Mouse (Mus musculus): Measurements from ENCODE around the gene Krt82. TPM values are rescaled to one million over a fixed set of nuclear protein-coding genes. Genes with fewer than 3 reads are reported as not detected.

Krt82 gene
- polyA plus RNA-seq, 1 experiment from 2014 or later: not detected

- DNase-seq (ENCODE audit: low spot score): no peak
- ATAC-seq (replicated peaks; ENCODE audit: low FRiP score): no peak
- no peaks in the 10 kb centered on the region for H3K36me3 ChIP-seq (ENCODE audit: control insufficient read depth, insufficient read depth, low read length)
- no peak within 1 kb of the TSS for H3K4me2 ChIP-seq (ENCODE audit: low read depth, low read length, severe bottlenecking)
- no peak within 1 kb of the TSS for H3K9ac ChIP-seq (ENCODE audit: low read length)
- H3K27me3 ChIP-seq (ENCODE audit: control insufficient read depth, insufficient read depth, low read length): no peaks in the 10 kb centered on the region
- H3K27ac ChIP-seq (ENCODE audit: low read depth, low read length): no peak within 1 kb of the TSS
- 0 out of 2 replicates have a peak, but pooled peaks cover 2% of the 10 kb centered on the region for H3K4me1 ChIP-seq (replicated peaks; ENCODE audit: control insufficient read depth, insufficient read depth, low read length)
- H3K9me3 ChIP-seq (ENCODE audit: control insufficient read depth, low read length): no peaks in the 10 kb centered on the region
- WGBS: 66% methylated on average over 5 of the region's 5 CpGs
- H3K4me3 ChIP-seq (ENCODE audit: low read depth, low read length): no peak within 1 kb of the TSS
Observed at GRCm38 (mm10) chr15:101562850-101563249, 12.4 kb upstream of the Krt82 start, which contains the start of gene Krt90. Gene Krt90 (minus strand): TSS chr15:101562950.

GRCm38 (mm10) chr15:101558034-101558646 lies 7.7 kb upstream of the Krt82 start:
- Histone ChIP-seq H3K27ac (ENCODE audit: low read depth, low read length) (no peak overlapping the region), H3K36me3 (ENCODE audit: control insufficient read depth, insufficient read depth, low read length) (no peaks in the 10 kb centered on the region), H3K27me3 (ENCODE audit: control insufficient read depth, insufficient read depth, low read length) (no peaks in the 10 kb centered on the region), H3K4me2 (ENCODE audit: low read depth, low read length, severe bottlenecking) (0 out of 2 replicates have a peak overlapping the region, but pooled peaks have one; percentile 15), H3K9me3 (ENCODE audit: control insufficient read depth, low read length) (no peaks in the 10 kb centered on the region), H3K9ac (ENCODE audit: low read length) (no peak overlapping the region), H3K4me3 (ENCODE audit: low read depth, low read length) (no peak overlapping the region), H3K4me1 (replicated peaks; ENCODE audit: control insufficient read depth, insufficient read depth, low read length) (peaks cover 5% of the 10 kb centered on the region; the same call in 1 of the 2 replicates)
- WGBS: 5% methylated on average over 7 of the region's 7 CpGs
- peak; percentile 67 for DNase-seq (ENCODE audit: low spot score)
- 0 out of 2 replicates have a peak, but pooled peaks have one; percentile 5 for ATAC-seq (replicated peaks; ENCODE audit: low FRiP score)

GRCm38 (mm10) chr15:101553169-101553568 lies 2.7 kb upstream of the Krt82 start:
- no peaks in the 10 kb centered on the region for H3K9me3 ChIP-seq (ENCODE audit: control insufficient read depth, low read length)
- ATAC-seq (replicated peaks; ENCODE audit: low FRiP score) (peak; percentile 76), DNase-seq (ENCODE audit: low spot score) (peak; percentile 77)
- no peak overlapping the region for H3K4me3 ChIP-seq (ENCODE audit: low read depth, low read length)
- no peaks in the 10 kb centered on the region for H3K36me3 ChIP-seq (ENCODE audit: control insufficient read depth, insufficient read depth, low read length)
- no peak overlapping the region for H3K27ac ChIP-seq (ENCODE audit: low read depth, low read length)
- peaks cover 9% of the 10 kb centered on the region; the same call in 1 of the 2 replicates for H3K4me1 ChIP-seq (replicated peaks; ENCODE audit: control insufficient read depth, insufficient read depth, low read length)
- 0% methylated on average over 11 of the region's 11 CpGs for WGBS
- peak overlapping the region; percentile 35; the same call in 1 of the 2 replicates for H3K4me2 ChIP-seq (ENCODE audit: low read depth, low read length, severe bottlenecking)
- H3K9ac ChIP-seq (ENCODE audit: low read length): no peak overlapping the region
- H3K27me3 ChIP-seq (ENCODE audit: control insufficient read depth, insufficient read depth, low read length): no peaks in the 10 kb centered on the region; the same call in 1 of the 2 replicates

- H3K4me2 ChIP-seq (ENCODE audit: low read depth, low read length, severe bottlenecking): no peak overlapping the region
- no peaks in the 10 kb centered on the region for H3K36me3 ChIP-seq (ENCODE audit: control insufficient read depth, insufficient read depth, low read length)
- WGBS: 88% methylated on average over 8 of the region's 8 CpGs
- DNase-seq (ENCODE audit: low spot score): no peak
- H3K4me1 ChIP-seq (replicated peaks; ENCODE audit: control insufficient read depth, insufficient read depth, low read length): peaks cover 9% of the 10 kb centered on the region; the same call in 1 of the 2 replicates
- no peaks in the 10 kb centered on the region for H3K9me3 ChIP-seq (ENCODE audit: control insufficient read depth, low read length)
- ATAC-seq (replicated peaks; ENCODE audit: low FRiP score): no peak
- no peak overlapping the region for H3K9ac ChIP-seq (ENCODE audit: low read length)
- no peak overlapping the region for H3K27ac ChIP-seq (ENCODE audit: low read depth, low read length)
- H3K27me3 ChIP-seq (ENCODE audit: control insufficient read depth, insufficient read depth, low read length): no peaks in the 10 kb centered on the region; the same call in 1 of the 2 replicates
- no peak overlapping the region for H3K4me3 ChIP-seq (ENCODE audit: low read depth, low read length)
Observed at GRCm38 (mm10) chr15:101552188-101552587, 1.7 kb upstream of the Krt82 start.

GRCm38 (mm10) chr15:101544478-101544877 lies 6.0 kb downstream of the Krt82 start:
- Histone ChIP-seq H3K27me3 (ENCODE audit: control insufficient read depth, insufficient read depth, low read length) (no peaks in the 10 kb centered on the region), H3K9ac (ENCODE audit: low read length) (no peak overlapping the region), H3K4me1 (replicated peaks; ENCODE audit: control insufficient read depth, insufficient read depth, low read length) (no peaks in the 10 kb centered on the region), H3K4me2 (ENCODE audit: low read depth, low read length, severe bottlenecking) (no peak overlapping the region), H3K27ac (ENCODE audit: low read depth, low read length) (no peak overlapping the region), H3K36me3 (ENCODE audit: control insufficient read depth, insufficient read depth, low read length) (no peaks in the 10 kb centered on the region), H3K9me3 (ENCODE audit: control insufficient read depth, low read length) (no peaks in the 10 kb centered on the region), H3K4me3 (ENCODE audit: low read depth, low read length) (no peak overlapping the region)
- no peak for ATAC-seq (replicated peaks; ENCODE audit: low FRiP score)
- DNase-seq (ENCODE audit: low spot score): no peak
- 62% methylated on average over 3 of the region's 3 CpGs for WGBS

GRCm38 (mm10) chr15:101542543-101542942 lies 7.9 kb downstream of the Krt82 start:
- Histone ChIP-seq H3K4me2 (ENCODE audit: low read depth, low read length, severe bottlenecking) (no peak overlapping the region), H3K27me3 (ENCODE audit: control insufficient read depth, insufficient read depth, low read length) (no peaks in the 10 kb centered on the region), H3K9me3 (ENCODE audit: control insufficient read depth, low read length) (no peaks in the 10 kb centered on the region), H3K4me3 (ENCODE audit: low read depth, low read length) (no peak overlapping the region), H3K27ac (ENCODE audit: low read depth, low read length) (no peak overlapping the region), H3K9ac (ENCODE audit: low read length) (no peak overlapping the region), H3K36me3 (ENCODE audit: control insufficient read depth, insufficient read depth, low read length) (no peaks in the 10 kb centered on the region), H3K4me1 (replicated peaks; ENCODE audit: control insufficient read depth, insufficient read depth, low read length) (no peaks in the 10 kb centered on the region)
- WGBS: 51% methylated on average over 9 of the region's 9 CpGs
- ATAC-seq (replicated peaks; ENCODE audit: low FRiP score) (no peak), DNase-seq (ENCODE audit: low spot score) (no peak)

- Histone ChIP-seq H3K4me1 (replicated peaks; ENCODE audit: control insufficient read depth, insufficient read depth, low read length) (no peaks in the 10 kb centered on the region), H3K27ac (ENCODE audit: low read depth, low read length) (no peak overlapping the region), H3K4me2 (ENCODE audit: low read depth, low read length, severe bottlenecking) (no peak overlapping the region), H3K9me3 (ENCODE audit: control insufficient read depth, low read length) (no peaks in the 10 kb centered on the region), H3K27me3 (ENCODE audit: control insufficient read depth, insufficient read depth, low read length) (no peaks in the 10 kb centered on the region), H3K9ac (ENCODE audit: low read length) (no peak overlapping the region), H3K36me3 (ENCODE audit: control insufficient read depth, insufficient read depth, low read length) (no peaks in the 10 kb centered on the region), H3K4me3 (ENCODE audit: low read depth, low read length) (no peak overlapping the region)
- ATAC-seq (replicated peaks; ENCODE audit: low FRiP score) (no peak), DNase-seq (ENCODE audit: low spot score) (no peak)
- WGBS: 64% methylated on average over 4 of the region's 4 CpGs
Observed at GRCm38 (mm10) chr15:101538580-101538900, 11.9 kb downstream of the Krt82 start.

GRCm38 (mm10) chr15:101537864-101538579 lies 12.4 kb downstream of the Krt82 start:
- Histone ChIP-seq H3K4me2 (ENCODE audit: low read depth, low read length, severe bottlenecking) (no peak overlapping the region), H3K27ac (ENCODE audit: low read depth, low read length) (no peak overlapping the region), H3K4me3 (ENCODE audit: low read depth, low read length) (no peak overlapping the region), H3K9ac (ENCODE audit: low read length) (no peak overlapping the region), H3K4me1 (replicated peaks; ENCODE audit: control insufficient read depth, insufficient read depth, low read length) (no peaks in the 10 kb centered on the region), H3K27me3 (ENCODE audit: control insufficient read depth, insufficient read depth, low read length) (no peaks in the 10 kb centered on the region), H3K36me3 (ENCODE audit: control insufficient read depth, insufficient read depth, low read length) (no peaks in the 10 kb centered on the region), H3K9me3 (ENCODE audit: control insufficient read depth, low read length) (no peaks in the 10 kb centered on the region)
- no peak for ATAC-seq (replicated peaks; ENCODE audit: low FRiP score)
- DNase-seq (ENCODE audit: low spot score): no peak
- whole genome bisulfite sequencing: 43% methylated on average over 7 of the region's 7 CpGs

All from forebrain, embryonic 11.5 days (tissue).